Mouse (Mus musculus): ENCODE results near the gene Mlana.

Gene Mlana

DNA sequence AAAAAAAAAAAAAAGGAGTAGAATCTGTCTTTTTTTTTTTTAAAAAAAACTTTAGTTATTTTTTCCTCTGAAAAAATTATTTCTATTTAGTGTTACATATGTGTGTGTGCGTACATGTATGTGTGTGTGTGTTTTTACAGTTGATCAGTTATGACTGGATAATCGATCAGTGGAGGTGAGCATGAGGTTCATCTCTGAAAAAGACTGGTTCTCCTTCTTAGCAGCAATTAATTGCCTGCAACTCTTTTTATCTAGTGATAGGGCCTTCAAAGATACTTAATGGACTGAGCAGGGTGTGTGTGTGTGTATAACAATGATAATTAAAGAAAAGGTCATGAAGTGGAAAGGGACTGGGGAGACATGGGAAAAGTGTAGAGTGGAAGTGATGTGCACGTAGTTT, 53.4 kb downstream of the Mlana start:
- no peak for DNase-seq (ENCODE audit: low read depth, low spot score)

DNA sequence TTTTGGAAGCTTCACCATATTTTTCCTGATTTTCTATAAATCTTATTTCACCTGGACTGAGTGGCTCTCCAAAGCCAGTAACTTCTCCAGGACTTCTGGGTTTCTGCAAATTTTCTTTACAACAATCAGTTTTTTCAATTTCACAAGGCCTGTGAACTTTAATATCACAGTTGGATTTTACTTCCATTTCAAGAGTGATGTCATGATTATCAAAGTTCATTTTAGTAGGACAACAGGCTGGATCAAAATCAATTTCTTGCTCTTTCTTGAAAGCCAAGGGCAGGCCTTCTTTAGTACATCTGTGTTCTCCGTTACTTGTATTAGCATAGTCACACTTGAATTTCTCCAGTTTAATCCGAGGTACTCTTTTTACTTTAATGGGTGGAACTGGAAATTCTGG, 56.3 kb downstream of the Mlana start:
- DNase-seq (ENCODE audit: low read depth, low spot score): no peak
